Mouse (Mus musculus): ENCODE data around the gene Rhbdd1.

DNA sequence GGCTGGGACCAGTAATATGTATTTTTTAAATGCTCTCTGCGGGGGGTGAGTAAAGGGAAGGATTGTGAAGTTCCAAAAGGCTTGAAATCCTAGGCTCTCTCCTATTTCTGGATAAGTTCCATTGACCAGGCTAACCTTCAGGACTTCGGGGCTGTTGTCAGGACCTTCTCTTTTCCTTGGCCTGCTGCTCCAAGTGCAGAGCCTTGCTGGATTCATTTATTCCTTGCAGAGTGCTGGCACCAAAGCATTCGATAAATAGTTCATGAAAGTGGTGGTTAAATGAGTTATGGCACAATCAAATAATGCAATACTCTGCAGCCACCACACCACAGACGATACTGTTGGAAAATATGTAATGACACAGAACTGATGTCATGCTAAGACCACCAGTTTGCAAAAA is 143.1 kb downstream of the Rhbdd1 start:
- no peak for TF ChIP-seq CTCF (IDR thresholded peaks at IDR 0.05; ENCODE audit: insufficient read depth, low read depth, low read length)
- TF ChIP-seq POLR2A (IDR thresholded peaks at IDR 0.05; ENCODE audit: insufficient read depth, low read depth, low read length): no peak
